Mouse (Mus musculus): ENCODE results near the gene Ddr1. TPM values are rescaled to one million over a fixed set of nuclear protein-coding genes. Genes with fewer than 3 reads are reported as not detected.
A peak's percentile ranks its signal among the peaks of the same experiment; 100 is the strongest.

Gene Ddr1
- total and polyA plus RNA-seq, 2 experiments from 2014 or later: 71.8 to 105 TPM

- H3K9ac ChIP-seq (replicated peaks; ENCODE audit: low read depth, low read length): no peak overlapping the region
- DNase-seq (ENCODE audit: low spot score) (no peak), ATAC-seq (ENCODE audit: insufficient read depth, low read depth) (no peak)
- H3K27ac ChIP-seq (ENCODE audit: low read depth): no peak overlapping the region
- no peak overlapping the region for H3K4me2 ChIP-seq (ENCODE audit: low read depth, low read length)
- no peaks in the 10 kb centered on the region for H3K9me3 ChIP-seq (replicated peaks; ENCODE audit: control insufficient read depth, low read length)
- TF ChIP-seq EP300 (IDR thresholded peaks at IDR 0.05; ENCODE audit: low read depth): no peak
- TF ChIP-seq CTCF (IDR thresholded peaks at IDR 0.05; ENCODE audit: low read depth): no peak
- no peaks in the 10 kb centered on the region for H3K36me3 ChIP-seq (replicated peaks; ENCODE audit: control insufficient read depth, insufficient read depth, low read length)
- no peaks in the 10 kb centered on the region for H3K27me3 ChIP-seq (ENCODE audit: control insufficient read depth, insufficient read depth, low read length)
- 0 out of 2 replicates have a peak, but pooled peaks cover 11% of the 10 kb centered on the region for H3K4me1 ChIP-seq (ENCODE audit: control insufficient read depth, insufficient read depth)
- H3K4me3 ChIP-seq (ENCODE audit: low read depth, low read length): no peak overlapping the region
- WGBS: 84% methylated on average over 4 of the region's 4 CpGs
Observed at GRCm38 (mm10) chr17:35728821-35729220, 24.4 kb upstream of the Ddr1 start.

GRCm38 (mm10) chr17:35727471-35728205 lies 23.2 kb upstream of the Ddr1 start:
- no peak overlapping the region for H3K4me3 ChIP-seq (ENCODE audit: low read depth, low read length)
- no peaks in the 10 kb centered on the region for H3K36me3 ChIP-seq (replicated peaks; ENCODE audit: control insufficient read depth, insufficient read depth, low read length)
- H3K27ac ChIP-seq (ENCODE audit: low read depth): no peak overlapping the region
- no peak overlapping the region for H3K9ac ChIP-seq (replicated peaks; ENCODE audit: low read depth, low read length)
- H3K27me3 ChIP-seq (ENCODE audit: control insufficient read depth, insufficient read depth, low read length): no peaks in the 10 kb centered on the region
- 0 out of 2 replicates have a peak, but pooled peaks cover 11% of the 10 kb centered on the region for H3K4me1 ChIP-seq (ENCODE audit: control insufficient read depth, insufficient read depth)
- no peak overlapping the region for H3K4me2 ChIP-seq (ENCODE audit: low read depth, low read length)
- no peak for ATAC-seq (ENCODE audit: insufficient read depth, low read depth)
- 65% methylated on average over 10 of the region's 10 CpGs for WGBS
- H3K9me3 ChIP-seq (replicated peaks; ENCODE audit: control insufficient read depth, low read length): no peaks in the 10 kb centered on the region
- DNase-seq (ENCODE audit: low spot score): no peak
- TF ChIP-seq EP300 (IDR thresholded peaks at IDR 0.05; ENCODE audit: low read depth) (no peak), CTCF (IDR thresholded peaks at IDR 0.05; ENCODE audit: low read depth) (no peak)

GRCm38 (mm10) chr17:35727028-35727427 lies 22.6 kb upstream of the Ddr1 start:
- no peaks in the 10 kb centered on the region for H3K9me3 ChIP-seq (replicated peaks; ENCODE audit: control insufficient read depth, low read length)
- no peak overlapping the region for H3K4me3 ChIP-seq (ENCODE audit: low read depth, low read length)
- WGBS: 53% methylated on average over 7 of the region's 7 CpGs
- H3K36me3 ChIP-seq (replicated peaks; ENCODE audit: control insufficient read depth, insufficient read depth, low read length): no peaks in the 10 kb centered on the region
- TF ChIP-seq EP300 (IDR thresholded peaks at IDR 0.05; ENCODE audit: low read depth) (no peak), CTCF (IDR thresholded peaks at IDR 0.05; ENCODE audit: low read depth) (no peak)
- peaks cover 16% of the 10 kb centered on the region for H3K4me1 ChIP-seq (ENCODE audit: control insufficient read depth, insufficient read depth)
- H3K4me2 ChIP-seq (ENCODE audit: low read depth, low read length): no peak overlapping the region
- H3K27ac ChIP-seq (ENCODE audit: low read depth): no peak overlapping the region
- H3K27me3 ChIP-seq (ENCODE audit: control insufficient read depth, insufficient read depth, low read length): no peaks in the 10 kb centered on the region
- DNase-seq (ENCODE audit: low spot score) (no peak), ATAC-seq (ENCODE audit: insufficient read depth, low read depth) (no peak)
- H3K9ac ChIP-seq (replicated peaks; ENCODE audit: low read depth, low read length): no peak overlapping the region

- Histone ChIP-seq H3K9me3 (replicated peaks; ENCODE audit: control insufficient read depth, low read length) (no peaks in the 10 kb centered on the region), H3K9ac (replicated peaks; ENCODE audit: low read depth, low read length) (no peak overlapping the region), H3K36me3 (replicated peaks; ENCODE audit: control insufficient read depth, insufficient read depth, low read length) (no peaks in the 10 kb centered on the region), H3K27me3 (ENCODE audit: control insufficient read depth, insufficient read depth, low read length) (no peaks in the 10 kb centered on the region), H3K4me2 (ENCODE audit: low read depth, low read length) (peak overlapping the region; percentile 50), H3K27ac (ENCODE audit: low read depth) (peak overlapping the region; percentile 87), H3K4me1 (ENCODE audit: control insufficient read depth, insufficient read depth) (peaks cover 30% of the 10 kb centered on the region), H3K4me3 (ENCODE audit: low read depth, low read length) (peak overlapping the region; percentile 24; the same call in 1 of the 2 replicates)
- TF ChIP-seq EP300 (IDR thresholded peaks at IDR 0.05; ENCODE audit: low read depth) (peak; percentile 82), CTCF (IDR thresholded peaks at IDR 0.05; ENCODE audit: low read depth) (peak; percentile 97)
- peak; percentile 88 for DNase-seq (ENCODE audit: low spot score)
- 13% methylated on average over 21 of the region's 21 CpGs for WGBS
- ATAC-seq (ENCODE audit: insufficient read depth, low read depth): peak; percentile 75
Observed at GRCm38 (mm10) chr17:35725286-35726232, 21.1 kb upstream of the Ddr1 start.

- TF ChIP-seq EP300 (IDR thresholded peaks at IDR 0.05; ENCODE audit: low read depth) (no peak), CTCF (IDR thresholded peaks at IDR 0.05; ENCODE audit: low read depth) (no peak)
- no peak for ATAC-seq (ENCODE audit: insufficient read depth, low read depth)
- Histone ChIP-seq H3K36me3 (replicated peaks; ENCODE audit: control insufficient read depth, insufficient read depth, low read length) (no peaks in the 10 kb centered on the region), H3K27ac (ENCODE audit: low read depth) (peak overlapping the region; percentile 92), H3K4me3 (ENCODE audit: low read depth, low read length) (no peak overlapping the region), H3K4me2 (ENCODE audit: low read depth, low read length) (no peak overlapping the region), H3K9ac (replicated peaks; ENCODE audit: low read depth, low read length) (no peak overlapping the region), H3K27me3 (ENCODE audit: control insufficient read depth, insufficient read depth, low read length) (no peaks in the 10 kb centered on the region), H3K9me3 (replicated peaks; ENCODE audit: control insufficient read depth, low read length) (no peaks in the 10 kb centered on the region), H3K4me1 (ENCODE audit: control insufficient read depth, insufficient read depth) (peaks cover 39% of the 10 kb centered on the region)
- 32% methylated on average over 8 of the region's 8 CpGs for WGBS
- DNase-seq (ENCODE audit: low spot score): no peak
Observed at GRCm38 (mm10) chr17:35721676-35722075, 17.3 kb upstream of the Ddr1 start.
